Mouse (Mus musculus) limb, embryonic 15.5 days (tissue): ENCODE results near the gene Rmdn3. TPM values are rescaled to one million over a fixed set of nuclear protein-coding genes. Genes with fewer than 3 reads are reported as not detected.

Experiments
- ATAC-seq: fragments of 200-750 bp; cut with Nextera tagmentation; 2 replicates; pipeline ENCODE4 v1.8.0; 2017; ENCODE audit warnings: low read depth, moderate TSS enrichment; ENCODE audit not compliant: insufficient number of reproducible peaks, low FRiP score, low TSS enrichment
- H3K27ac ChIP-seq: fragments of 300-500 bp; sonication (generic); 2 replicates; pipeline ENCODE4 v1.5.1; 2015; ENCODE audit warnings: moderate library complexity, mild to moderate bottlenecking, inconsistent platforms
- H3K27me3 ChIP-seq: fragments of 300-500 bp; sonication (generic); 2 replicates; pipeline ENCODE4 v1.6.1; 2015; ENCODE audit warnings: inconsistent platforms
- H3K36me3 ChIP-seq: fragments of 300-500 bp; sonication (generic); 2 replicates; pipeline ENCODE4 v1.6.1; 2015; ENCODE audit warnings: inconsistent platforms
- H3K4me1 ChIP-seq: fragments of 300-500 bp; sonication (generic); 2 replicates; pipeline ENCODE4 v1.6.1; 2015; ENCODE audit warnings: inconsistent platforms
- H3K4me2 ChIP-seq: fragments of 300-500 bp; sonication (generic); 2 replicates; pipeline ENCODE4 v1.6.1; 2015; ENCODE audit warnings: mild to moderate bottlenecking, inconsistent platforms
- H3K4me3 ChIP-seq: fragments of 300-500 bp; sonication (generic); 2 replicates; pipeline ENCODE4 v1.5.1; 2015; ENCODE audit warnings: mild to moderate bottlenecking, inconsistent platforms
- H3K9ac ChIP-seq: fragments of 300-500 bp; sonication (generic); 2 replicates; pipeline ENCODE4 v1.6.1; 2015; ENCODE audit warnings: inconsistent platforms
- H3K9me3 ChIP-seq: fragments of 300-500 bp; sonication (generic); 2 replicates; pipeline ENCODE4 v1.6.1; 2016; ENCODE audit warnings: inconsistent platforms
- WGBS: fragments of 180-500 bp; shearing (Covaris S2); methylation state at CpG from one replicate; pipeline ENCODE4 v1.1.7; 2015; 5-methylcytosine and 5-hydroxymethylcytosine counted together
- polyA plus RNA-seq: library from polyadenylated mRNA; unstranded; fragments of >200 nt; fragmentation: Nextera tagmentation; extraction: Ambion mirVana; gene quantifications from 2 replicates; pipeline ENCODE4 v1.2.1, GENCODE M21; 2015

Gene Rmdn3
- polyA plus RNA-seq, 1 experiment from 2014 or later, result 43.8 TPM

GRCm38 (mm10) chr2:119177384-119177939 lies 20.6 kb upstream of the Rmdn3 start:
- 89% methylated on average over 5 of the region's 5 CpGs for WGBS
- H3K27me3 ChIP-seq, result no peaks in the 10 kb centered on the region
- ATAC-seq, result no peak
- H3K27ac ChIP-seq, result no peak overlapping the region
- no peaks in the 10 kb centered on the region for H3K9me3 ChIP-seq
- H3K4me3 ChIP-seq, result no peak overlapping the region
- no peak overlapping the region for H3K9ac ChIP-seq
- H3K36me3 ChIP-seq, result peaks cover 41% of the 10 kb centered on the region
- H3K4me1 ChIP-seq, result peaks cover 23% of the 10 kb centered on the region
- H3K4me2 ChIP-seq, result no peak overlapping the region

DNA sequence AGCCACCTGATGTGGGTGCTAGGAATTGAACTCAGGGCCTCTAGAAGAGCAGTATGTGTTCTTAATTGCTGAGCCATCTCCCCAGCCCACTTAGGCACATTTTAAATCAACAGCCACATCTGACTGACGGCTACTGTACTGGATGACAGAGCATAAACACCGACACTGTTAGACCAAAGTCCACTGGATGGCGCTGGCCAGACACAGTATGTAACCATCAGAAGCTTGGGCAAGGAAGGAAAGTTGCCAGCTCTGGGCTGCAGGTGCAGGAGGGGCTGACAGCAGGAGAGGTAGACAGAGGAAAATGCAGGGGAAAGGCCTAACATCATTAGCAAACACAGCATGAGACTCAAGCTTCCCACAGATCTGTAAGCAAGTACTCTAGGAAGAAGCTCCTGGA lies 19.9 kb upstream of the Rmdn3 start:
- Histone ChIP-seq H3K9ac (no peak overlapping the region), H3K27me3 (no peaks in the 10 kb centered on the region), H3K9me3 (no peaks in the 10 kb centered on the region), H3K4me3 (no peak overlapping the region), H3K4me2 (no peak overlapping the region), H3K36me3 (peaks cover 44% of the 10 kb centered on the region), H3K27ac (no peak overlapping the region), H3K4me1 (peaks cover 24% of the 10 kb centered on the region)
- 67% methylated on average over 3 of the region's 3 CpGs for WGBS
- no peak for ATAC-seq

GRCm38 (mm10) chr2:119175614-119176013 lies 18.8 kb upstream of the Rmdn3 start:
- Histone ChIP-seq H3K9me3 (no peaks in the 10 kb centered on the region), H3K4me1 (peaks cover 24% of the 10 kb centered on the region), H3K27ac (peak overlapping the region; percentile 4; the same call in 1 of the 2 replicates), H3K4me2 (no peak overlapping the region), H3K4me3 (no peak overlapping the region), H3K9ac (no peak overlapping the region), H3K27me3 (no peaks in the 10 kb centered on the region), H3K36me3 (peaks cover 46% of the 10 kb centered on the region)
- WGBS, result 66% methylated on average over 6 of the region's 6 CpGs
- ATAC-seq, result no peak

GRCm38 (mm10) chr2:119174866-119175265 lies 18.0 kb upstream of the Rmdn3 start:
- 69% methylated on average over 14 of the region's 14 CpGs for WGBS
- no peak overlapping the region for H3K27ac ChIP-seq
- no peak overlapping the region for H3K4me3 ChIP-seq
- H3K27me3 ChIP-seq, result no peaks in the 10 kb centered on the region
- ATAC-seq, result no peak
- H3K9ac ChIP-seq, result no peak overlapping the region
- H3K9me3 ChIP-seq, result no peaks in the 10 kb centered on the region
- H3K4me2 ChIP-seq, result no peak overlapping the region
- peaks cover 39% of the 10 kb centered on the region for H3K36me3 ChIP-seq
- peaks cover 24% of the 10 kb centered on the region for H3K4me1 ChIP-seq

DNA sequence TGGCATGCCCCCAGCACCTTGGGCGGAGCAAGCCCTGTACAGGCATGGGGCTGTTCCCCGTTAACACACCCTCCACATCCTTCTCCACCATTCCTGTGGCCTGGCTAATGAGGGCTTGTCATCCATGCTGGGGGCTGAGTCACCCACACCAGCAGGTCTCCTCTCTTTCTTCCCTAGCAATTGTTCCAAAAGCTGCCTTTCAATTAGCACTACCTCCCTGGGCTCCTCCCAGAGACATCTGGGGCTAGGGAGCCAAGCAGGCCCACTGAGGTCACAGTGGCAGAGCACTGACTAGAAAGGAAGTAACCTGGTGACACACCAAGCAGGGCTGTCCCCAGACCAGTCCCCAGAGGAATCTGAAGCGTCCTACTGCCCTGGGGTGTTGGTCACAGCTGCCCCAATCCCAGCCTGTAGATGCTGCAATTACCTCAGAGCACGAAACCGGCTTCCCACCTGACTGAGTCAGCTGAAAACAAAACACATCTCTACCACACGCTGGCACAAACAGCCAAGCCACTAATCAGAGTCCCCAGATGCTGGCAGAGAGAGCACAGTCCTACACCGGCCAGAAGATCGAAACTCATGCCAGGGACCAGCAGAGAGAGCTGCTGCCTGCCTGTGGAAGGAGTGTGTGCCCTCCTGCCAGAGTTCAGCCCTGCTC lies 17.3 kb upstream of the Rmdn3 start, which contains the start of gene Gm14137:
Gene Gm14137, plus strand, starts transcription at position 519 of the 661 bp plus-strand sequence.
- no peak for ATAC-seq
- Histone ChIP-seq H3K4me2 (no peak within 1 kb of the TSS), H3K9ac (no peak within 1 kb of the TSS), H3K9me3 (no peaks in the 10 kb centered on the region), H3K36me3 (peaks cover 31% of the 10 kb centered on the region), H3K27me3 (no peaks in the 10 kb centered on the region), H3K4me1 (peaks cover 24% of the 10 kb centered on the region), H3K4me3 (no peak within 1 kb of the TSS), H3K27ac (no peak within 1 kb of the TSS; the same call in 1 of the 2 replicates)
- 42% methylated on average over 8 of the region's 8 CpGs for WGBS

- Histone ChIP-seq H3K27ac (no peak overlapping the region), H3K36me3 (peaks cover 24% of the 10 kb centered on the region), H3K27me3 (peaks cover 3% of the 10 kb centered on the region), H3K4me3 (no peak overlapping the region), H3K9ac (no peak overlapping the region), H3K4me1 (peaks cover 27% of the 10 kb centered on the region), H3K9me3 (no peaks in the 10 kb centered on the region), H3K4me2 (no peak overlapping the region)
- 20% methylated on average over 13 of the region's 13 CpGs for WGBS
- no peak for ATAC-seq
Observed at GRCm38 (mm10) chr2:119172862-119173576, 16.2 kb upstream of the Rmdn3 start.

DNA sequence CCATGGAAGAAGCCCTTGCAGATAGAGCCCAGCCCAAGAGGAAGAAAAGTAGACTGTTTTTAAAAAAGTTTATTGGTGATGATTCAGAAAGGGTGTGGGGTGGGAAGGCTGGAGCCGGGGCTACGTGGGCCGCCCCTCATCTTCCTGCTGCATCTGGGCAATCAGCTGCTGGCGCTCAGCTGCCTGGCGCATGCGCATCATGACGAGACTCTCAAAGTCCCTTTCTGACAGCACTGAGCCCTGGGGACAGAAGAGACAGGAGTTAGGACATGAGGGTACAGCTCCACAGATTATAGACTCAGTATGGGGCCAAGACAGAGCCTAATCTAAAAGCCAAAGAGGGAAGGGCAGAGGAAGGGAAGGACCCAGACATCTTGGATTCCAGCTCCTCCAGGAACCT lies 15.6 kb upstream of the Rmdn3 start:
- Histone ChIP-seq H3K9ac (no peak overlapping the region), H3K27me3 (peaks cover 8% of the 10 kb centered on the region), H3K4me3 (no peak overlapping the region), H3K9me3 (no peaks in the 10 kb centered on the region), H3K27ac (no peak overlapping the region), H3K4me1 (peaks cover 32% of the 10 kb centered on the region), H3K36me3 (peaks cover 18% of the 10 kb centered on the region; the same call in 1 of the 2 replicates), H3K4me2 (no peak overlapping the region)
- no peak for ATAC-seq
- 84% methylated on average over 7 of the region's 7 CpGs for WGBS

GRCm38 (mm10) chr2:119171574-119171973 lies 14.7 kb upstream of the Rmdn3 start:
- Histone ChIP-seq H3K27ac (no peak overlapping the region; the same call in 1 of the 2 replicates), H3K27me3 (peaks cover 17% of the 10 kb centered on the region), H3K4me3 (no peak overlapping the region), H3K9ac (no peak overlapping the region), H3K4me2 (no peak overlapping the region), H3K4me1 (peaks cover 39% of the 10 kb centered on the region), H3K9me3 (no peaks in the 10 kb centered on the region), H3K36me3 (0 out of 2 replicates have a peak, but pooled peaks cover 10% of the 10 kb centered on the region)
- no peak for ATAC-seq
- 67% methylated on average over 8 of the region's 8 CpGs for WGBS

DNA sequence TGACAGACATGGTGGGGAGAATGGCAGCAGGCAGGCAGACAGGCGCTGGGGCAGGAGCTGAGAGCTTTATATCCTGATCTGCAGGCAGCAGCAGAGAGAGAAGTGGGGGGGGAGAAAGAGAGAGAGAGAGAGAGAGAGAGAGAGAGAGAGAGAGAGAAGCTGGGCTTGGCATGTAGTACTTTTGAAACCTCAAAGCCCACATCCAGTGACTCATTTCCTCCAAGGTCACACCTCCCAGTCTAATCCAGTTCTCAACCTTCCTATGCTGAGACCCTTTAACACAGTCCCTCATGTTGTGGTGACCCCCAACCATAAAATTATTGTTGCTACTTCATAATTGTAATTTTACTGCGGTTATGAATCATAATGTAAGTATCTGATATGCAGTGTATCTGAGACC lies 13.4 kb upstream of the Rmdn3 start:
- ATAC-seq, result no peak
- 0 out of 2 replicates have a peak, but pooled peaks cover 9% of the 10 kb centered on the region for H3K36me3 ChIP-seq
- H3K4me1 ChIP-seq, result peaks cover 39% of the 10 kb centered on the region
- H3K9ac ChIP-seq, result no peak overlapping the region
- no peak overlapping the region for H3K4me2 ChIP-seq
- peaks cover 18% of the 10 kb centered on the region for H3K27me3 ChIP-seq
- 73% methylated on average over 2 of the region's 2 CpGs for WGBS
- H3K9me3 ChIP-seq, result no peaks in the 10 kb centered on the region
- H3K4me3 ChIP-seq, result no peak overlapping the region
- H3K27ac ChIP-seq, result no peak overlapping the region

- Histone ChIP-seq H3K9ac (peak overlapping the region; percentile 28), H3K27ac (no peak overlapping the region), H3K27me3 (peaks cover 18% of the 10 kb centered on the region), H3K4me3 (peak overlapping the region; percentile 56), H3K4me2 (peak overlapping the region; percentile 99), H3K4me1 (peaks cover 21% of the 10 kb centered on the region), H3K9me3 (no peaks in the 10 kb centered on the region), H3K36me3 (0 out of 2 replicates have a peak, but pooled peaks cover 9% of the 10 kb centered on the region)
- ATAC-seq, result no peak
- WGBS, result 5% methylated on average over 26 of the region's 26 CpGs
Observed at GRCm38 (mm10) chr2:119167866-119168256, 11.0 kb upstream of the Rmdn3 start.

DNA sequence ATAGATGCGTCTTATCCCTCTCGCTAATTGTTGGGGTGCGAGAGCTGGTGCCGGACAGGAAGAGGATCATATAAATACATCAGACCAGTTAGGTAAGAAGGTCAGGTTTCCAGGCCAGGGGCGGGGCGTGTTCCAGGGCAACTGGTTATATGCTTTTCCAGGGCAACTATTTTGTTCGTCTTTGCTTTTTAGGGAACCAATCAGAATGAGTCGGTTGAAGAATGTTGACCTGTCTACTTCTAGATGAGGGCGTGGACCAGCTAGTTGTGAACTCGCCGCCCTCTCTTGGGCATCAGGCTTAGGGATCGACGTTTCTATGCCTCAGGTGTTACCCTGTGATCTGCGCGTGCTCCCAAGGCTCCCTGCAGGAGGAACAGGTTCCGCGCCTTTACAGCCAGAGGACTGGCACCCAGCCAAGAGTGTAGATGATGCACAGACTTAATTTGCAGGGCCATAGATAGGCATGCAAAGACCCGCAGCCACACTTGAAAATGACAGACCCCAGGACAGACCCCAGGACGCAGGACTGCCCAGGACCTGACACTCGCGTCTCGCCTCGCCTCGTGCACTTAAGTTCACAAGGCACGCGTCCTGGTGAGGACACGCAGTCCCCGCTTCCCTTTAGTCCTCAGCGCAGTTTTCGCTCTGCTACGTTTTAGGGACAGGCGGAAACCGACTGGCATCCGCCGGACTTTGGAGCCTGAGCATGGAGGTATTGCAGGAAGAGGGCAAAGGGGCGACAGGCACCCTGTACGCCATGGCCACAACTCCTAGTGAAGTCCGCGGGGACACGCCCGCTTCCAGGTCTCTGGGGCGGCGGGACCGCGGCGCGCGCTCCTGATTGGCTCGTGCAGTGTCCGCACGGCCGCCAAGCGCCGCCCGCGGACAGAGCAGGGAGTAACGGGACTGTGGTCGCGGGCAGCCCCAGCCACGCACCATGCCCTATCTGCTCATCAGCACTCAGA lies 10.3 kb upstream of the Rmdn3 start, which contains the start of gene Gchfr:
Gene Gchfr, plus strand, starts transcription at position 873 of the 965 bp plus-strand sequence.
- Histone ChIP-seq H3K9me3 (no peaks in the 10 kb centered on the region), H3K27ac (no peak within 1 kb of the TSS), H3K4me2 (peak within 1 kb of the TSS; percentile 99), H3K9ac (peak within 1 kb of the TSS; percentile 28), H3K4me1 (peaks cover 15% of the 10 kb centered on the region), H3K36me3 (0 out of 2 replicates have a peak, but pooled peaks cover 7% of the 10 kb centered on the region), H3K27me3 (peaks cover 18% of the 10 kb centered on the region), H3K4me3 (peak within 1 kb of the TSS; percentile 56)
- WGBS, result under 1% methylated on average over 60 of the region's 60 CpGs
- peak; percentile 46 for ATAC-seq
